Mouse (Mus musculus): ENCODE results near the gene Atg4d. TPM values are rescaled to one million over a fixed set of nuclear protein-coding genes. Genes with fewer than 3 reads are reported as not detected.

Atg4d gene
- polyA plus RNA-seq, 1 experiment from 2014 or later: 51.2 TPM

DNA sequence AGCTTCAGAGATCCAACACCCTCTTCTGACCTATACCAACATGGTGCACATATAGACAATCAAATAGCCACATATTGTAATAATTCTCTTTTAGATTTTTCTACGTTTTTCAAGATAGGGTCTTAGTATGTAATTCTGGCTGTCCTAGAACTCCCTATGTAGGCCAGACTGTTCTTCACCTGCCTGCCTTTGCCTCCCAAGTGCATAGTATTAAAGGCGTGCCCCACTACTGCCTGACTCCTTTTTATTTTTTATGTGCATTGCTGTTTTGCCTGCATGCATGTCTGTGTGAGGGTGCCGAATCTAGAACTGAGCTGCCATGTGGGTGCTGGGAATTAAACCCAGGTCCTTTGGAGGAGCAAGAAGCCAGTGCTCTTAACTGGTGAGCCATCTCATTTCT lies 27.2 kb downstream of the Atg4d start:
- TF ChIP-seq EP300 (IDR thresholded peaks at IDR 0.05; ENCODE audit: low read depth): no peak
- no peak for TF ChIP-seq CTCF (IDR thresholded peaks at IDR 0.05; ENCODE audit: low read depth)
- ATAC-seq: no peak
- H3K9me3 ChIP-seq (ENCODE audit: low read length): no peaks in the 10 kb centered on the region
- H3K4me1 ChIP-seq (ENCODE audit: insufficient read depth): peaks cover 11% of the 10 kb centered on the region
- no peak overlapping the region for H3K27ac ChIP-seq (ENCODE audit: low read depth)
- H3K4me2 ChIP-seq (ENCODE audit: low read depth, low read length): peak overlapping the region; percentile 68
- peak overlapping the region; percentile 81 for H3K4me3 ChIP-seq (ENCODE audit: low read depth, low read length)
- DNase-seq: no peak
- WGBS (ENCODE audit: insufficient replicate concordance): 80% methylated on average over 3 of the region's 3 CpGs
- no peaks in the 10 kb centered on the region for H3K27me3 ChIP-seq (ENCODE audit: insufficient read depth, low read length)
- peak overlapping the region; percentile 71 for H3K9ac ChIP-seq (replicated peaks)
- peaks cover 10% of the 10 kb centered on the region for H3K36me3 ChIP-seq (replicated peaks; ENCODE audit: insufficient read depth, low read length)

- Histone ChIP-seq H3K4me2 (ENCODE audit: low read depth, low read length) (no peak overlapping the region), H3K4me3 (ENCODE audit: low read depth, low read length) (no peak overlapping the region), H3K27ac (ENCODE audit: low read depth) (no peak overlapping the region), H3K9me3 (ENCODE audit: low read length) (no peaks in the 10 kb centered on the region), H3K9ac (replicated peaks) (no peak overlapping the region), H3K27me3 (ENCODE audit: insufficient read depth, low read length) (no peaks in the 10 kb centered on the region), H3K36me3 (replicated peaks; ENCODE audit: insufficient read depth, low read length) (no peaks in the 10 kb centered on the region), H3K4me1 (ENCODE audit: insufficient read depth) (no peaks in the 10 kb centered on the region)
- DNase-seq (no peak), ATAC-seq (no peak)
- WGBS (ENCODE audit: insufficient replicate concordance): 86% methylated on average over 10 of the region's 10 CpGs
- TF ChIP-seq EP300 (IDR thresholded peaks at IDR 0.05; ENCODE audit: low read depth) (no peak), CTCF (IDR thresholded peaks at IDR 0.05; ENCODE audit: low read depth) (no peak)
Observed at GRCm38 (mm10) chr9:21299014-21299413, 33.9 kb downstream of the Atg4d start.

DNA sequence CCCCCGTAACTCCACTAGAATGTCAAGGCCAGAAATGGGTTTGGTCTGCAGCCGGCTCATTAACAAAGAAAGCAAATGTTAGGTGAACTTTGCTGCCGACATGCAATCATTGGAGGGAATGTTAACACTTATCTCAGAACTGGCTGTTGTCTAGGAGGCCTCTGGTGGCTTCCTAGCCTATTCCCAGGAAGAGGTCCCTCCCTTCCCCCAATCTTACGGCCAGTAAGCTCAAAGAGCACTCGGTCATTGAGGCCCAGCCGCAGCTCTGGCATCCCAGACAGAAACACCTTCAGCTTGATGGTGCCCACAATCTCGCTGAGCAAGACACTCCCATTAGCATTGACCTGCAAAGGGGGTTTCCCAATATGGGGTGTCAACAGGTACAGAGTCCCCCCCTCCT lies 40.0 kb downstream of the Atg4d start:
- H3K27ac ChIP-seq (ENCODE audit: low read depth): no peak overlapping the region
- ATAC-seq (no peak), DNase-seq (no peak)
- WGBS (ENCODE audit: insufficient replicate concordance): 65% methylated on average over 7 of the region's 7 CpGs
- no peaks in the 10 kb centered on the region for H3K4me1 ChIP-seq (ENCODE audit: insufficient read depth)
- H3K27me3 ChIP-seq (ENCODE audit: insufficient read depth, low read length): no peaks in the 10 kb centered on the region
- H3K4me3 ChIP-seq (ENCODE audit: low read depth, low read length): no peak overlapping the region
- no peak overlapping the region for H3K9ac ChIP-seq (replicated peaks)
- no peak for TF ChIP-seq CTCF (IDR thresholded peaks at IDR 0.05; ENCODE audit: low read depth)
- TF ChIP-seq EP300 (IDR thresholded peaks at IDR 0.05; ENCODE audit: low read depth): no peak
- no peaks in the 10 kb centered on the region for H3K36me3 ChIP-seq (replicated peaks; ENCODE audit: insufficient read depth, low read length)
- H3K4me2 ChIP-seq (ENCODE audit: low read depth, low read length): no peak overlapping the region
- H3K9me3 ChIP-seq (ENCODE audit: low read length): no peaks in the 10 kb centered on the region

DNA sequence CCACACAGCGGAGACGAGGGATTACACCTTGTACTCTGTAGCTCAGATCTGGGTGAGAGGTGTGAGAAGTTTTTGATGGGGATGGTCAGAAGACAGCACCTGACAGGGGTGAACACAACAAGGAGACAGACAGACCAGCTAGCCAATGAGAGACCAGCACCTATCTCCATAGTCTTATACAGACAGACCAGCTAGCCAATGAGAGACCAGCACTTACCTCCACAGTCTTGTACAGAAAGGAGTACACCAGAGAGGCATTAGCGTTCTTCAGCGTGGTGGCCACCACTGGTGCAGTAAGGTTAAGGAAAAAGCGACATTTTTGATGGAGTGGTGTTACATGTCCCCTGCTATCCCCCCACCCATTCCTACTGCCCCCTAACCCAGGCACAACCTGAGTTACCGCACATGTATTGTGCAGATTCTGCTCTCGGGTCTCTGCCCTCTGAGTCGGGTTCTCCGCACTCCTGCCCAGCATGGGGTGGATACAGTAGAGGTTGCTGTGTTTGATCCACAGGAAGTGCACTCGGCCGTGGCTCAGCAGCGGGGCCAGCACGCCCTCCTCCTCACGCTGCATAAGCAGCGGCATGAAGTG lies 44.2 kb downstream of the Atg4d start:
- Histone ChIP-seq H3K36me3 (replicated peaks; ENCODE audit: insufficient read depth, low read length) (no peaks in the 10 kb centered on the region), H3K9me3 (ENCODE audit: low read length) (no peaks in the 10 kb centered on the region), H3K27me3 (ENCODE audit: insufficient read depth, low read length) (peaks cover 13% of the 10 kb centered on the region), H3K27ac (ENCODE audit: low read depth) (no peak overlapping the region), H3K4me3 (ENCODE audit: low read depth, low read length) (no peak overlapping the region), H3K4me1 (ENCODE audit: insufficient read depth) (peaks cover 3% of the 10 kb centered on the region; the same call in 1 of the 2 replicates), H3K9ac (replicated peaks) (no peak overlapping the region), H3K4me2 (ENCODE audit: low read depth, low read length) (no peak overlapping the region)
- 56% methylated on average over 15 of the region's 15 CpGs for WGBS (ENCODE audit: insufficient replicate concordance)
- TF ChIP-seq CTCF (IDR thresholded peaks at IDR 0.05; ENCODE audit: low read depth) (no peak), EP300 (IDR thresholded peaks at IDR 0.05; ENCODE audit: low read depth) (no peak)
- ATAC-seq (peak; percentile 29; the same call in 1 of the 2 replicates), DNase-seq (no peak)

- peaks cover 10% of the 10 kb centered on the region; the same call in 1 of the 2 replicates for H3K4me1 ChIP-seq (ENCODE audit: insufficient read depth)
Observed at GRCm38 (mm10) chr9:21311695-21312094, 46.6 kb downstream of the Atg4d start.

DNA sequence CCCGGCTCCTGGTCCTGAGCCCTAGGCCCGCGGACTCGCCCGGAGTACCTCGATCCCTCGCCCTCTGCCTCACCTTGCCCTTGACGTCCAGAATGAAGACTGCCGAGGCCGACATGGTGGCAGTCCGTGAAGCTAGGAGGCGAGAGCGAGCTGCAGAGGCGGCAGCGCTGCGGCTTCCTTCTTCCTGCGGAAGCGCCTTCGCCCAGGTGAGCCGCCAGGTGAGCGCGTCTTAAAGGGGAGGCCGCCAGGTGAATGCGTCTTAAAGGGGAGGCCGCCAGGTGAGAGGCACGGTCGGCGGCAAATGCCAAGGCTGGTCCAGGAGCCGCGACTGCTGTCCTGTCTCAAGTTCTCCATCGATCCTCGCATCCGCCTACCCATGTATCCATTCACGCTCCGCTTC lies 47.0 kb downstream of the Atg4d start, which contains the start of gene Ap1m2:
Gene Ap1m2 (minus strand): TSS at position 204 of the 400 bp plus-strand sequence.
- TF ChIP-seq CTCF (IDR thresholded peaks at IDR 0.05; ENCODE audit: low read depth) (no peak), EP300 (IDR thresholded peaks at IDR 0.05; ENCODE audit: low read depth) (no peak)
- Histone ChIP-seq H3K4me2 (ENCODE audit: low read depth, low read length) (no peak within 1 kb of the TSS), H3K9me3 (ENCODE audit: low read length) (no peaks in the 10 kb centered on the region), H3K4me1 (ENCODE audit: insufficient read depth) (peaks cover 10% of the 10 kb centered on the region; the same call in 1 of the 2 replicates), H3K27me3 (ENCODE audit: insufficient read depth, low read length) (peaks cover 13% of the 10 kb centered on the region), H3K27ac (ENCODE audit: low read depth) (no peak within 1 kb of the TSS), H3K4me3 (ENCODE audit: low read depth, low read length) (no peak within 1 kb of the TSS), H3K9ac (replicated peaks) (no peak within 1 kb of the TSS), H3K36me3 (replicated peaks; ENCODE audit: insufficient read depth, low read length) (no peaks in the 10 kb centered on the region)
- ATAC-seq (no peak), DNase-seq (no peak)
- 21% methylated on average over 33 of the region's 35 CpGs for WGBS (ENCODE audit: insufficient replicate concordance)

More at GRCm38 (mm10) chr9:21311695-21312094, 46.6 kb downstream of the Atg4d start:
- H3K4me3 ChIP-seq (ENCODE audit: low read depth, low read length): no peak overlapping the region
- H3K36me3 ChIP-seq (replicated peaks; ENCODE audit: insufficient read depth, low read length): no peaks in the 10 kb centered on the region
- no peak for DNase-seq
- H3K27ac ChIP-seq (ENCODE audit: low read depth): no peak overlapping the region
- ATAC-seq: no peak
- WGBS (ENCODE audit: insufficient replicate concordance): 56% methylated on average over 7 of the region's 7 CpGs
- peaks cover 13% of the 10 kb centered on the region for H3K27me3 ChIP-seq (ENCODE audit: insufficient read depth, low read length)
- H3K4me2 ChIP-seq (ENCODE audit: low read depth, low read length): no peak overlapping the region
- no peak overlapping the region for H3K9ac ChIP-seq (replicated peaks)
- no peaks in the 10 kb centered on the region for H3K9me3 ChIP-seq (ENCODE audit: low read length)
- TF ChIP-seq CTCF (IDR thresholded peaks at IDR 0.05; ENCODE audit: low read depth) (no peak), EP300 (IDR thresholded peaks at IDR 0.05; ENCODE audit: low read depth) (no peak)

Measured in liver, postnatal 0 days (tissue).